Mouse (Mus musculus): Measurements from ENCODE around the gene Flnc. TPM values are rescaled to one million over a fixed set of nuclear protein-coding genes. Genes with fewer than 3 reads are reported as not detected.
A peak's percentile ranks its signal among the peaks of the same experiment; 100 is the strongest.

Flnc gene
- total RNA-seq, 2 experiments from 2014 or later: 17.6 to 41.6 TPM

DNA sequence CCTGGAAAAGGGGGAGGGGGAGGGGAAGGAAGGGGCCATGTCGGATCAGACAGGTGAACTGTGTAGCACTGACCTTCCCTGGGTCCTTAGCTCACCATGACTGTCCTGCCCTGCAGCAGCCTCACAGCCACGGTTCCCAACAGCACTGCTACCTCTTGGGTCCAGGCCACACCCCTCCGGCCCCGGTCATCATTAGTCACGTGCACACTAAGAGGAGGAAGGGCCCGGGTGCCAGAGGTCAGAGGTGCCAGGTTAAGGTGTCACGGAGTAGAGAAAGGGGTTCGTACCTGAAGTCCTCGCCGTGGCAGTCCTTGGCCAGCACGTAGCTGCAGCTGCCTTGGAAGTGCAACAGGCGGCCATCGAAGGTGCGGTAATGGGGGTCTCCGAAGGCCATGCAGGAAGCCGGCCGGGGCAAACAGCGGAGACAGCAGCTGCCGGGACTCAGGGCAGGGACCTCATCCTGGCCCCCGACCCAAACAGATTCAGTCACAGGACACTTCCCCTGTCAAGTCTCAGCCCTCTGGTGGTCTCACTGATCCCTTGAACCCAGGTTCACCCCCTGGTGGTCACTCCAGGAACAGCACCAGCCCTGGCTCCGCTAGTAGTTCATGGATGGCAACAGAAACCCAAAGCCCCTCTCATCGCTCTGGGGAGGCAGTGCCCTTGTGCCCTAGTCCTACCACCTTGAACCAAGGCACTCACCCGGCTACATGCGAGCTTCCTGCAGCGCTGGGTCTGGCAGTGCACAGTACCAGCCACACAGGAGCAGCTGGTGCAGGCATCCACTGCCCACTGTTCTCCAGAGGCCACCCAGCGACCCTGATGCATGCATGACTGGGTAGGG lies 51.9 kb downstream of the Flnc start:
- peak; percentile 87 for DNase-seq

DNA sequence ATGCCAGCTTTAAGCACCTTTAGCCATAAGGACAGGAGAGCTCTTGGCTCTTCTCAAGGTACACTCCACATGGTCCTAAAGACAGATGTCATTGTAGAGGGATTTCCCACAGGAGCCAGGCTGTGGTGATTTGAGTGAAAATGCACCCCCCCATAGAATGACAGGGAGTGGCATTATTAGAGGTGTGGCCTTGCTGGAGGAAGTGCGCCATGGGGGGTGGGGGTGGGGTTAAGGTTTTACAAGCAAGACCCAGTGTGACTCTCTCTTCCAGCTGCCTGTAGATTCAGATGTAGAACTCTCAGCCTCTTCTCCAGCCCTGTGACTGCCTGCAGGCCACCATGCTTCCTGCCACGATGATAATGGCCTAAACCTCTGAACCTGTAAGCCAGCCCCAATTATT lies 52.9 kb downstream of the Flnc start:
- no peak for DNase-seq

DNA sequence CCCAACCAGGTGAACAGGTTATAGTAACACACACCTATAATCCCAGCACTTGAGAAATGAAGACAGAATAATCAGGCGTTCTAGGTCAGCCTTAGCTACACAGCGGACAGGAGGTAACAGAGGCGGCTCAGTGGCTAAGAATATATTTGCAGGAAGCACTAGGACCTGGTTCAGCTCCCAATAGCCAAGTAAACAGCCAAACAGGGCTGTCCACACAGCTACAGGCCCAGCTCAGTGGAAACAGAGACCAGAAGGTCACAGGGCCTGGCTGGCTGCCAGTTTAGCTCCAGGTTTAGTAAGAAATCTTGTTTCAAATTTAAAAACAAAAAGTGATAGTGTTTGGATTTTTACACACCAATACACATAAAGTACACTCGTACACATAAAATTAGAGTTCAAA lies 61.0 kb downstream of the Flnc start:
- peak; percentile 78 for DNase-seq

DNA sequence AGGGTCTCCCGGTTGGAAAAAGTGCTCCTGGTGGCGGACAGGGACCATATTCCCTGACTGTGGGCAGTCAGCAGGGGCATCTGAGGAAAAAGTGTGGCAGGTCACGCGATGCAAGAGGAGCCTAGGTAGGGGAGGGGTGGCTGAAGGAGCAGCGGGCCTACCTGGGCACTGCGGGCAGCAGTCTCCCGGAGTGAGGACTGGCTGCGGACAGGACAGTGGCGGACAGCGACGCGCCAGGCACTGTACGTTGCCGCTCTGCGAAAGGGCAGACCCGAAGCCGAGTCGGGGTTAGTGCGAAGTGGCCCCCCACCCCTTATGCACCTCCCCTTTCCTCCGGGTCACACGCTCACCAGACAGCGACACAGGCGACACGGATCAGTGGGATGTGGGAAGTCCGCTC lies 63.2 kb downstream of the Flnc start:
- no peak for DNase-seq

DNA sequence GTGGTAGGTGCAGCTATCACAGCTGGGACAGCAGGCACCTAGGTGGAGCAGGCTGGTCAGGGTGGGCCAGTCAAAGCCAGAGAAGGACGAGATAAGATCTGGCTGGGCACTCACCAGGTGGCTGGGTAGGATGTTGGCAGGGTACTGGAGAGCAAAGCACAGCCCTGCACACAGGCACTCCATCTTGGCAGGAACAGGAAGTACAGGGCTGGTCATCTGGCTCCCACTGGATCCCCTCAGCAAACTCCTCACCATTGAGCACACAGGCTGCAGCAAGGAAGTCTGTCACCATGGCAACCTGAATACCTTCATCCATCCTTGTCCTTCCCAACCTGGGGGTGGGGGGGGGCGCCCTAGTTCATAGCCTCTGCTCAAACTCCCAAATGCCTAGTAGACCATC lies 64.7 kb downstream of the Flnc start:
- no peak for DNase-seq

DNA sequence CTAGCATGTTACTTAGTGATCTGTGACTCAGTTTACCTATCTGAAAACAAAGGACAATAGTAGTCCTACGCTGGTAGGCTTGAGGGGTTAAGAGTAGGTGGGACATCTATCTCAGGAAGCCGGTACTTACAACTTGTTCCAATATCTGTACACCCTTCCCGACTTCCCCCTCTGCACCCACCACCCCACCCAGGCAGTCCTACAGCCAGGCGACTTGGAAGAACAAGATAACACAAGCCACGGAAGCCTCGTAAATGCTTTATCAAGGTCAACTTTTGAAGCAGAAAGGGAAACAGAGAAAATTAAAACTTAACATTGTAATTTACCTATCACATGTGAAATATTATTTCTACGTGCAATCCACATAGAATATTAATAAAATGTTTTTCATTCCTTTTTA lies 67.1 kb downstream of the Flnc start:
- no peak for DNase-seq

DNA sequence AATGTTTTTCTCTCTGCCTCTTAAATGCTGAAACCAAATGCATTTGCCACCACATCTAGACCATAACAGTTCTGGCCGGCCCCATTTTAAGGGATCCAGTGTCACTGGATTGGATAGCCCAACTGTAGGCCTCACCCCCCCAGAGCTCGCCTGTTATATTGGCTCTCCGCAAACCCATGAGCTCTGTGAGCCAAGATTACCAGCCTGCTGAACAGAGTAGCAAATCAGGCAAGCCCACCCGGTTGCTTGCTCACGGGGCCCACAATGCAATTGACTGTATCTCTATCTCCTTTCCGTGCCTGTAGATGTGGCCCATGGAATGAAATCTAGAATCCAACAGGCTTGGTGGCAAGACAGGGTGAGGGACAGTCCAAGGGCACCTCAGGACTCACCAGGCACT lies 67.8 kb downstream of the Flnc start:
- DNase-seq: no peak

DNA sequence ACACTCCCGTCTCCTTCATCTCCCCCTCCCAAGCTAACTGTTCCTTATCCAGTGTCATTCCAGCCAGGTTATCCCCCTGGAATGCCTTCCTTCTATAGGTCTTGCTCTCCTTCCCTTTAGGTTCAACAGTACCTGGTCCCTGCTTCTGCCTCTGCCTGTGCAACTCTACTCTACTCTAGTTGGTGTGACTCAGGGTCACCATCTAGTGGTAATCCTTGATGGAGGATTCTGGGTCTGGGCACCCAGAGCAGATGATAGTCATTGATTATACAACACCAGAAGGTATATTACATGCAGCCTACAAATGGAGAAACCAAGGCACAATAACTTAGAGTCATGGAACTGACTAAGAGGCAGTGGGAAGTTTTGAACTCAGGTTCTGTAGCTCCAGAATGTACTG lies 68.5 kb downstream of the Flnc start:
- no peak for DNase-seq

DNA sequence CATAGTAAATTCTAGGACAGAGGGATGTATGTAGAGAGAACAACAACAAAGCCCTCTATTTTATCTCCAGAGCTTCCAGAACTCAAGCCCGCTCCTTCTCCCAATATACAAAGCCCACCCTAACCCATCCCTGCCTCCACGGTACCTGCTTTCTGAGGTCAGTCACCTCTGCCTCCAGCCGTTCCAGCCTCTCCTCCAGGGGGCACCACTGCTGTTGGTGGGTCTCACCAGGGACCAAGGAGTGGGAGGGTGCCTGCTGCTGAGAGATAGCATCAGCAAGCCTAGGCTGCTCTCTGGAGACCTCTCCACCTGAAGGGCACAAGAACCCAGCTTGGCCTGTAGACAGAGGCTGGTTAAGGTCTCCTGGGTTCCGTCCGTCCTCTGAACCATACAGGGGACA lies 72.4 kb downstream of the Flnc start:
- DNase-seq: no peak

DNA sequence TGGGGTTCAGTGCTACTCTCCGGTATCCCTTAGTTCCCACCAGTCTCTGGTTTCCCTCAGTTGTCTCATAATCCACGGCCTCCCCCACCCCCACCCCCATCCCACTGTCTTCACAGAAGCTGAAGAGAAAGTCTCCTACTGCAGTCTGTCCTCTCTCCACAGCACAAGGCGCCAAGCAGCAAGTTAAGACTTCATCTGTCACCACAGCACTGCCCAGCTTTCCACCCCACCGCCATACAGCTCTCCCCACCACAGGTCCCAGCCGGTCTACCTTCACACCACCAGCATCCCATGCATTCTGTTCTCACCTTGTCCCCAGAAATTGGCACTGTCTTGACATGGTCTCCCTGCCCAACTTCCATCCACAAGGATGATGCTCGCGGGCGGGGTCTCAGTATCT lies 73.8 kb downstream of the Flnc start:
- no peak for DNase-seq

DNA sequence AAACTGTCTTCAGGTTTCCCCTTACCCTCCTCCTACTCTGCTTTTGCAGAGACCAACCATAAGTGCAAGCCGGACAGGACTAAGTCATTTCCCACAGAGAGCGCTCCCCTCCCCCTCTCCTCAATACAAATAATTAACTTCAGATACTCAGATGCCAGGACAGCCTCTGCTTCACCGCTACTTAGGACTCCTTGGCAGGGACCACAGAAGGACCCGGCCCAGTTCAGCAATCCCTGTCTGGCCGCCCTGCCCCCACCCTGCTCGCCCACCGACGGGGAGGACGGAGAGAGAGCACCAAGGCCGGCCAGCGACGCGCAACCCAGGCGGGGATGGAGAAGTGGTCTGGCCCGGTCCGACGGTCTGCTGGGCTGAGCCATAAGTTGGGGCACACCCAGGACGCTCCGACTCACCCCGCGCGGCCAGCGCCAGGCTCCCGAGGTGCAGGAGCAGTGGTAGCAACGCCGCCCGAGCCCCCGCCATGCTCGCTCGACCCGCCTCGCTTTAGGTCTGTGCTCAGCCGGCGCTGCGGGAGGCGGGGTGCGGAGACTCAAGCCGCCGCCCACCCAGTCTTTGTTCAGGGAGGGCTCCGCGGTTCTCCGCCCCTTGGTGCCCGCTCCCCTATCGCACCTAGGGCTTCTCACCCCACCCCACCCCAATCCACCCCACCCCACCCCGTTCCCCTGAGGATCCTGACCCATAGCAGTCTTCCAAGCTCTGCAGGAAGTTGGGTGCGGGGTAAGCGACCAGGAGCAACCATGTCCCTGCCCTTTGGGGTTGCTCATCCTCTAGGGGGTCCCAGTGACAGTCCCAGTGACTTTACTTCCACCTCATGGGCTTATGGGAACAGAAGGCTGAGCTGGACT lies 74.6 kb downstream of the Flnc start, which contains the start of gene Kcp:
TSS of gene Kcp (minus strand) at position 506 of the 863 bp plus-strand sequence.
- peak; percentile 43 for DNase-seq

DNA sequence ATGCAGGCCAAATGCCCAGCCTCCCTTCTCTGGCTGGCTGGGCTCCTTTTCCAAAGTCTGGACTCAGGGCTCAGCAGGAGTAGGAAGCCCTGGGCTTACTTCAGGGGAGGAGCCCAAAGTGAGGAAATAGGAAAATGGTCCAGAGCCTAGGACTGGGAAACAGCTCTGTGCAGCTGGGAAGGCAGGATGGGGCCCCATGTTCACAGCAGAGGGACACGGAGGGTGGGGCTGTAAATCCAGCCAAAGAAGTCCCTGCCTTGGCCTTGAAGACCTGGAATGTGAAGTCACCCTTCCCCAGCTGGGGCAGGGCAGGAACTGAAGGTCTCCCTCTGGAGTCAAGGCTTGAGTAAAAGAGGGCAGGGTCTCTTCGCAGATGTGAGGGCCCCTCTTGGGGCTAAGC lies 76.0 kb downstream of the Flnc start:
- DNase-seq: no peak

Small RNA genes within 50 kb of the gene (microRNA-seq; reads per million reads assigned to microRNA genes)
- gene Gm26220 (not detected), gene Gm44354 (not detected)

Other genes with a start within 250 kb of the Flnc start
- 100 to 1,000 TPM; 351 to 403 TPM for gene Impdh1, start 216.9 kb upstream of the Flnc start, total RNA-seq (2021)
- 10 to 100 TPM in 1 of 2 experiments, 1 to 10 TPM in 1; 9.5 to 14.1 TPM for gene Hilpda, start 160.8 kb upstream of the Flnc start, total RNA-seq (2021)
- under 1 TPM in 1 of 2 experiments, not detected in 1; 0.70 TPM for gene Fam71f2, start 153.7 kb upstream of the Flnc start, total RNA-seq (2021)
- not detected for gene Fam71f1, start 114.1 kb upstream of the Flnc start, total RNA-seq (2021)
- gene Calu, start 85.2 kb upstream of the Flnc start, total RNA-seq (2021): 100 to 1,000 TPM; 194 TPM
- gene Opn1sw, start 44.8 kb upstream of the Flnc start, total RNA-seq (2021): not detected
- gene Ccdc136, start 36.9 kb upstream of the Flnc start, total RNA-seq (2021): 1 to 10 TPM; 3.5 to 6.7 TPM
- gene Atp6v1f, start 34.5 kb downstream of the Flnc start, total RNA-seq (2021): 100 to 1,000 TPM; 183 to 191 TPM
- under 1 TPM in 1 of 2 experiments, not detected in 1; 0.45 TPM for gene Atp6v1fnb, start 38.2 kb downstream of the Flnc start, total RNA-seq (2021)
- 1 to 10 TPM; 7.0 to 7.1 TPM for gene Kcp, start 74.7 kb downstream of the Flnc start, total RNA-seq (2021)
- gene Irf5, start 93.4 kb downstream of the Flnc start, total RNA-seq (2021): 1 to 10 TPM; 3.8 to 4.8 TPM
- gene Tnpo3, start 176.6 kb downstream of the Flnc start, total RNA-seq (2021): 10 to 100 TPM; 48.8 to 61.1 TPM

Data from adrenal gland, postnatal 10 days (tissue).